Mouse (Mus musculus): ENCODE data around the gene Gstm2. TPM values are rescaled to one million over a fixed set of nuclear protein-coding genes. Genes with fewer than 3 reads are reported as not detected.
"Not testable (repeated sequence)": the region's sequence is repeated elsewhere in the genome, so short reads cannot be mapped to it uniquely, and the experiment has no call there.

Gene Gstm2
- polyA plus RNA-seq, 1 experiment from 2014 or later = 76.2 TPM

DNA sequence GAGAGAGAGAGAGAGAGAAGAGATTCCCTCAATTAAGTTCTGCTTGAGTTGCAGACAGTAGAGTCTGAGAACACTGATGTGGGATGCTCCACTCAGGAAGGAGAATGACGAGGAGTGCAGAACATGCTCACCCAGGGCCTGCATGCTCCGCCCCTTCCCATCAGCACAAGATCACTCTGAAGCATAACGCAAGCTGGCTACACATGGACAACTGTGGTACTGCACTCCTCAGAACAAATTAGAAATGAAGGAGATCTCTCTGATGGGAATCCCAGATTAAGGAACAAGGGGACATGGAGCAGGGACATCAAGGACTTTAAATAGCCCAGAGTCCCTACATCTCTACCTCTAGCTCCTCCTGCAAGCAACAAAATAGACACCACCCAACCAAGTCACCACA, 5.0 kb downstream of the Gstm2 start:
- no peaks in the 10 kb centered on the region for H3K9me3 ChIP-seq (ENCODE audit: control insufficient read depth, low read length)
- H3K36me3 ChIP-seq (ENCODE audit: control insufficient read depth, insufficient read depth, low read length) = no peaks in the 10 kb centered on the region
- no peaks in the 10 kb centered on the region for H3K4me1 ChIP-seq (ENCODE audit: control insufficient read depth, insufficient read depth, low read length)
- no peak for ATAC-seq (ENCODE audit: low FRiP score, low TSS enrichment)
- WGBS = 62% methylated on average over 3 of the region's 3 CpGs
- H3K27ac ChIP-seq (ENCODE audit: low read depth, low read length) = no peak overlapping the region
- H3K27me3 ChIP-seq (ENCODE audit: control insufficient read depth, insufficient read depth, low read length) = no peaks in the 10 kb centered on the region
- no peak overlapping the region for H3K9ac ChIP-seq (ENCODE audit: low read depth, low read length)
- no peak overlapping the region for H3K4me3 ChIP-seq (ENCODE audit: low read length)
- H3K4me2 ChIP-seq (replicated peaks; ENCODE audit: low read depth, low read length) = no peak overlapping the region

DNA sequence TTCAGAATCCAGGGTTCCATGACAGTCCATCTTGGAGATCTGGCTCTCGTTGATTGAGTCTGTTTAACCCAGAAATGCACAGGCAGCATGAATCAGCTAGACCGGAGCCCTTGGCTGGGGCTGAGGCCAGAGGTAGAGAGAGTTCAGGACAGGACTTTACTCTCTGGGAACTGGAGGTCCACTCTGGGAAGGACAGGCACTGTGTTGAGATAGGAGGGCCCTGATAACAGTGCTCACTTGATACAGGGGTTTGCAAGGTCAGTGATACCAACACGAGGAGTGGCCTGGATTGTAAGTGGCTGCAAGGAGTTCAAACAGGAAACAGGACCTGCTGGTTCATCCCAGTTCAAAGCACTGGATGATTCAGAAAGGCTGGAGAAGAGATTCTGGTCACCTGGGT, 8.6 kb downstream of the Gstm2 start:
- WGBS = 74% methylated on average over 3 of the region's 3 CpGs
- H3K4me3 ChIP-seq (ENCODE audit: low read length) = no peak overlapping the region
- no peaks in the 10 kb centered on the region for H3K27me3 ChIP-seq (ENCODE audit: control insufficient read depth, insufficient read depth, low read length)
- no peak overlapping the region for H3K27ac ChIP-seq (ENCODE audit: low read depth, low read length)
- no peak overlapping the region for H3K4me2 ChIP-seq (replicated peaks; ENCODE audit: low read depth, low read length)
- no peaks in the 10 kb centered on the region for H3K9me3 ChIP-seq (ENCODE audit: control insufficient read depth, low read length)
- H3K4me1 ChIP-seq (ENCODE audit: control insufficient read depth, insufficient read depth, low read length) = no peaks in the 10 kb centered on the region
- no peak for ATAC-seq (ENCODE audit: low FRiP score, low TSS enrichment)
- no peak overlapping the region for H3K9ac ChIP-seq (ENCODE audit: low read depth, low read length)
- H3K36me3 ChIP-seq (ENCODE audit: control insufficient read depth, insufficient read depth, low read length) = no peaks in the 10 kb centered on the region

DNA sequence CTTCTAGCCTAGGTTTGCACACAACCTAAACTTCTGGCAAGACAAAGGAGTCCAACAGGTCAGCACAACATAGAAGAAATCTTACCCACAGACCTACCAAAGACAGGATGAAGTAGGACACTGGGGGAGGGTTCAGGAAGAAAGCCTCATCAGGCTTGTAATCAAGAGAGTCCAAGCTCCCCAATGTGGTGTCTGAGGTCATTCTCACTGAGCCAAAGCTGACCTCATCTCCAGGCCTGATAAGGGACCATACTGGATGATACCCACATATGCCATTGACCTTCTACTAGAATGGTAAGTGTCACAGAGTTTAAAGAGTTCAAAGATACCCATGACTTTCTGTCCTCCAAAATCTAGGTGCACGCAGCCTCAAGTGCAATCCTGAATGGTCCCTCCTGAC, 12.0 kb downstream of the Gstm2 start:
- ATAC-seq (ENCODE audit: low FRiP score, low TSS enrichment) = no peak
- Histone ChIP-seq H3K9ac (ENCODE audit: low read depth, low read length) (no peak overlapping the region), H3K4me2 (replicated peaks; ENCODE audit: low read depth, low read length) (no peak overlapping the region), H3K27ac (ENCODE audit: low read depth, low read length) (no peak overlapping the region), H3K9me3 (ENCODE audit: control insufficient read depth, low read length) (no peaks in the 10 kb centered on the region), H3K4me1 (ENCODE audit: control insufficient read depth, insufficient read depth, low read length) (no peaks in the 10 kb centered on the region), H3K4me3 (ENCODE audit: low read length) (no peak overlapping the region), H3K36me3 (ENCODE audit: control insufficient read depth, insufficient read depth, low read length) (no peaks in the 10 kb centered on the region), H3K27me3 (ENCODE audit: control insufficient read depth, insufficient read depth, low read length) (no peaks in the 10 kb centered on the region)
- 96% methylated on average over 1 of the region's 1 CpGs for WGBS

DNA sequence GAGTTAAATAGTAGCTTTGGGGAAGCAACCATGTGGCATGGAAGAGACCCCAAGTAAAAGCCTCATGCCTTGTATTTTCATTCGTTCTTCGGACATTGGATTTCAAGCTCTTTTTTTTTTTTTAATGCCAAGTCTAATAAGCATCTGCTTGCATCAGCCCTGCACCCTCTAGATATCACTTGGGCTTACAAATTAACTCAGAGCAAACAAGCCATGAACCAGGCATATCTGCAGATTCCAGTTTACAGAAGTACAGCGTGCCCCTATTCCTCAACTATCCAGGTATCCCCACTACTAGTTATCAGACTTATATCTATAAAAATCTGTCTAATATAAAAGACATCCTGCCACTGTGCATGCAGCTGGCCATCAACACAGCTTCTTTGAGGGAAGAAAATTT, 14.2 kb downstream of the Gstm2 start:
- WGBS = 83% methylated on average over 3 of the region's 3 CpGs
- Histone ChIP-seq H3K4me3 (ENCODE audit: low read length) (no peak overlapping the region), H3K4me1 (ENCODE audit: control insufficient read depth, insufficient read depth, low read length) (no peaks in the 10 kb centered on the region), H3K9ac (ENCODE audit: low read depth, low read length) (no peak overlapping the region), H3K36me3 (ENCODE audit: control insufficient read depth, insufficient read depth, low read length) (no peaks in the 10 kb centered on the region), H3K9me3 (ENCODE audit: control insufficient read depth, low read length) (no peaks in the 10 kb centered on the region), H3K4me2 (replicated peaks; ENCODE audit: low read depth, low read length) (no peak overlapping the region), H3K27me3 (ENCODE audit: control insufficient read depth, insufficient read depth, low read length) (no peaks in the 10 kb centered on the region), H3K27ac (ENCODE audit: low read depth, low read length) (no peak overlapping the region)
- no peak for ATAC-seq (ENCODE audit: low FRiP score, low TSS enrichment)

DNA sequence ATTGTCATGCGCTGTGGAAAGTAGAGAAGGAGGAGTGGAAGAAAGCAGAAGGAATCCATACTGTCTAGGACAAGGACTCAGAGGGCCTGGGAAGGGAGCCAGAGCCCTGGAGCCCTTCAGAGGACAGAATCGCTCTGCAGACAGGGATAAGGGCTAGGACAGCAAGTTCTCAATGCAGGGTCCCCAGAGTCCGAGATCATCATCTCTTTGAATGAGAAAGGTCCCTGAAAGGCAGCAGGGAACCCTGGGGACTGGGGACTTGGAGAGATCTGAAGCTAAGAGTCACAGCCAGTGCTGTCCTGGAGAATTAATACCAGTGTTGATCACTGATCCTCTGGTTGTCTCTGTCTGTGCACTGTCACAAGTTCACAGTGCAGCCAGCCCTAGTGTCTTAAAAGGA, 15.2 kb downstream of the Gstm2 start:
- ATAC-seq (ENCODE audit: low FRiP score, low TSS enrichment); H3K36me3 ChIP-seq (ENCODE audit: control insufficient read depth, insufficient read depth, low read length): not testable (repeated sequence)

DNA sequence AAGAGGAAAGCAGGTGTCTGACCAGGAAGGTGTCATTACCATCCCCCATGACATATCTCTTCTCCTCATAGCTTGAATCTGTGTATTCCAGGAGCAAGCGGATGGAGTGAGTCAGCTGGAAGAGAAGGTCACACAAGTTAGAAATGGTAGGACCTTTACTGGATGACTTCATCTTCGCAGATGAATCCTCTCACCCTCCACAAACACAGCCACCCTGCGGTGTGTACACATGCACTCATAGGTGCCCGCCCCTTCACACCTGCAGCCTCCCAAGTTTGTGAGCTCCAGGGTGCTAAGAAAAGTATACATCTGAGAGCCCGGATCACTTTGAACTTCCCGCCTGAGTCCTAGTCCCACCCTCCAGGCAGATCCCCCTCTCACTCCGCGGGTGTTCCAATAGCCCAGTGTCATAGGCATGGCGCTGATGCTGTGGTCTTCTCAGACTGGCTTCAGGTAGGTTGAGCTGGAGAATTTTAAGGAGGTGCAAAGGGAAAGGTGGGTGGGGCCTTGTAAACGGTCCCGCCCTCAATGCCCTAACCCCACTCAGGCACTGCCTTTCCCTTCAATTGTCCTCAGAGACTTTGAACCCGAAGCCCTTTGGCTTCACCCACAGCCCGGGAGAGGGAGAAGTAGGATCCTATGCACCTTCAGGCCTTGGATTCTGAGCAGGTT, 17.4 kb downstream of the Gstm2 start, which contains the start of gene Gstm3:
Gstm3 (minus strand) TSS at position 560 of the 672 bp plus-strand sequence.
- no peaks in the 10 kb centered on the region for H3K9me3 ChIP-seq (ENCODE audit: control insufficient read depth, low read length)
- H3K36me3 ChIP-seq (ENCODE audit: control insufficient read depth, insufficient read depth, low read length) = no peaks in the 10 kb centered on the region
- H3K4me1 ChIP-seq (ENCODE audit: control insufficient read depth, insufficient read depth, low read length) = no peaks in the 10 kb centered on the region
- ATAC-seq (ENCODE audit: low FRiP score, low TSS enrichment) = no peak
- H3K27me3 ChIP-seq (ENCODE audit: control insufficient read depth, insufficient read depth, low read length) = no peaks in the 10 kb centered on the region
- H3K4me2 ChIP-seq (replicated peaks; ENCODE audit: low read depth, low read length) = no peak within 1 kb of the TSS
- H3K27ac ChIP-seq (ENCODE audit: low read depth, low read length) = no peak within 1 kb of the TSS
- no peak within 1 kb of the TSS for H3K4me3 ChIP-seq (ENCODE audit: low read length)
- H3K9ac ChIP-seq (ENCODE audit: low read depth, low read length) = no peak within 1 kb of the TSS
- 56% methylated on average over 13 of the region's 13 CpGs for WGBS

More for the DNA sequence above, 15.2 kb downstream of the Gstm2 start:
- H3K27ac ChIP-seq (ENCODE audit: low read depth, low read length); H3K27me3 ChIP-seq (ENCODE audit: control insufficient read depth, insufficient read depth, low read length); H3K4me3 ChIP-seq (ENCODE audit: low read length); H3K9ac ChIP-seq (ENCODE audit: low read depth, low read length); H3K4me1 ChIP-seq (ENCODE audit: control insufficient read depth, insufficient read depth, low read length); H3K4me2 ChIP-seq (replicated peaks; ENCODE audit: low read depth, low read length); H3K9me3 ChIP-seq (ENCODE audit: control insufficient read depth, low read length): not testable (repeated sequence)
- WGBS = 58% methylated on average over 3 of the region's 3 CpGs

DNA sequence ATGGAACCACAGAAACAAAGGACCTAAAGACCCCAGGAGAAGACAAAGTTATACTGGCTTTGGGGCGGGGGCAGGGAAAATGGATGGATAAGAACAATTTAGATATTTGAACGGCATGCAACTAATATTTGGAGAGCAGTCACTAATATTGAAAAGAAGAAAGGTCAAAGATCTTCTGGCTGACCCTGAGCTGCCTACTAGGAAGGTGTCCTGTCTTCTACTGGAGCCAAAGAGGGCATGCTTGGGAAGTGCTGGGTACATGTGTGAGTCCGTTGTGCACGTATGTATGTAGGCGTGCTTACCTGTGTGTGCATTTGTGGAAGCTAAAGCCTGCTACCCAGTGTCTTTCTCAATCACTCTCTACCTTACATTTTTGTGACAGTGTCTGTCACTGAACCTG, 19.6 kb downstream of the Gstm2 start:
- no peak overlapping the region for H3K9ac ChIP-seq (ENCODE audit: low read depth, low read length)
- no peak overlapping the region for H3K4me3 ChIP-seq (ENCODE audit: low read length)
- no peaks in the 10 kb centered on the region for H3K4me1 ChIP-seq (ENCODE audit: control insufficient read depth, insufficient read depth, low read length)
- no peaks in the 10 kb centered on the region for H3K36me3 ChIP-seq (ENCODE audit: control insufficient read depth, insufficient read depth, low read length)
- 94% methylated on average over 5 of the region's 5 CpGs for WGBS
- H3K27ac ChIP-seq (ENCODE audit: low read depth, low read length) = no peak overlapping the region
- no peaks in the 10 kb centered on the region for H3K27me3 ChIP-seq (ENCODE audit: control insufficient read depth, insufficient read depth, low read length)
- no peak for ATAC-seq (ENCODE audit: low FRiP score, low TSS enrichment)
- H3K9me3 ChIP-seq (ENCODE audit: control insufficient read depth, low read length) = no peaks in the 10 kb centered on the region
- H3K4me2 ChIP-seq (replicated peaks; ENCODE audit: low read depth, low read length) = no peak overlapping the region

DNA sequence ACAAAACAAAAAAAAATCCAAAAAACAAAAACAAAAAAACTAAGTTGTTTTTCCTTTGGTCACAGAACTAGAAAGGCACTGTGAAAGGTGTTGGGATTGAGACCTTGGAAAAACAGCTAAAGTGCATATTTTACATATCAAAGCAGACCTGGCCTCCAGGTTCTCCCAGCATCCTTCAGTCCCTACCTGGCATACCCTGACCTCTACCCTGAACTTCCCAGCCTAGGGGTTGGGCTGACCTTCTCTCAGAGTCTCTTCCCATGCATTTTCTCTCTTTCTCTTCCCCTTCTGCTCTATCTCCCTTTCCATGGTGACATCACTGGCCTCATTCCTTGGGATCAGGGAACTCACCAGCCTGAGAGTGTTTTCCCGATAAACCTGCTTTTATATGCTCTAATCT, 20.7 kb downstream of the Gstm2 start:
- Histone ChIP-seq H3K9me3 (ENCODE audit: control insufficient read depth, low read length) (no peaks in the 10 kb centered on the region), H3K4me3 (ENCODE audit: low read length) (no peak overlapping the region), H3K4me2 (replicated peaks; ENCODE audit: low read depth, low read length) (no peak overlapping the region), H3K9ac (ENCODE audit: low read depth, low read length) (no peak overlapping the region), H3K36me3 (ENCODE audit: control insufficient read depth, insufficient read depth, low read length) (no peaks in the 10 kb centered on the region), H3K27me3 (ENCODE audit: control insufficient read depth, insufficient read depth, low read length) (no peaks in the 10 kb centered on the region), H3K4me1 (ENCODE audit: control insufficient read depth, insufficient read depth, low read length) (no peaks in the 10 kb centered on the region), H3K27ac (ENCODE audit: low read depth, low read length) (no peak overlapping the region)
- 85% methylated on average over 1 of the region's 1 CpGs for WGBS
- no peak for ATAC-seq (ENCODE audit: low FRiP score, low TSS enrichment)

DNA sequence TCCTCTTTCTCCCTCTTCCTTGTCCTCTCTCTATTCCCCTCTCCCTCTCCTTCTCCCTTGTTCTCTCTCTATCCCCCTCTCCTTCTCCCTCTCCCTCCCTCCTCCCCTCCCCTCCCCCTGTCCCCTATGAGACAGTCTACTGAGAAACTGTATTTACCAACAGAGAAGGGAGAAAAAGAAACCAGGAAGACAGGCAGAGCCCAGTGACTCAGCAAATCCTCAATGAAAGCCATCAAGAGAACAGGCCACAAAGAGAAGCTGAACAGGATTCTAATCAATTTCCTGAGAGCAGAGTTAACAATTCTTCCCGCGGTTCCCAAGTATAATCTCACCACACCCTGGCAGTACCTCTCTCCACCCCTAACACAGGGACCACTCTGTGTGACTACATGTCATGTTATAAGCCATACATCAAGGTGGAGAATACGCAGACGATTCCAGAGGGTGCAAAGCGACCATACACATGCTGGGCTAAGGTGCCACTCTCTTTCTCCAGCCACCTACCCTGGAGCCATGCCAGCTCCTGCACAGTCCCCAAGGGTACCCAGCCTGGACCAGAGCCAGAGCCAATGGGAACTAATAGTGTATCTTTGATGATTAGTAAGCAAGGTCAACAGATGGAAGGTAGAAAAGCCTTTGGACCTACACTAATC, 21.5 kb downstream of the Gstm2 start:
- Histone ChIP-seq H3K36me3 (ENCODE audit: control insufficient read depth, insufficient read depth, low read length) (no peaks in the 10 kb centered on the region), H3K4me3 (ENCODE audit: low read length) (no peak overlapping the region), H3K9me3 (ENCODE audit: control insufficient read depth, low read length) (no peaks in the 10 kb centered on the region), H3K4me1 (ENCODE audit: control insufficient read depth, insufficient read depth, low read length) (no peaks in the 10 kb centered on the region), H3K9ac (ENCODE audit: low read depth, low read length) (no peak overlapping the region), H3K4me2 (replicated peaks; ENCODE audit: low read depth, low read length) (no peak overlapping the region), H3K27ac (ENCODE audit: low read depth, low read length) (no peak overlapping the region), H3K27me3 (ENCODE audit: control insufficient read depth, insufficient read depth, low read length) (no peaks in the 10 kb centered on the region)
- ATAC-seq (ENCODE audit: low FRiP score, low TSS enrichment) = no peak
- WGBS = 63% methylated on average over 5 of the region's 5 CpGs

Data from kidney, embryonic 14.5 days (tissue).